Mouse (Mus musculus): Measurements from ENCODE around the gene Ptprn2.
A peak's percentile ranks its signal among the peaks of the same experiment; 100 is the strongest.

Ptprn2 gene

GRCm38 (mm10) chr12:116485591-116486403, at the start of gene Ptprn2:
Ptprn2 (plus strand) TSS chr12:116485720.
- DNase-seq: peak; percentile 78 to 84

GRCm38 (mm10) chr12:116436125-116436524, 49.4 kb upstream of the Ptprn2 start:
- DNase-seq: no peak

- no peak for DNase-seq
Measured at GRCm38 (mm10) chr12:116438591-116438990, 46.9 kb upstream of the Ptprn2 start.

- no peak for DNase-seq
Measured at GRCm38 (mm10) chr12:116442184-116442583, 43.3 kb upstream of the Ptprn2 start.

GRCm38 (mm10) chr12:116449536-116449935, 36.0 kb upstream of the Ptprn2 start:
- no peak for DNase-seq

GRCm38 (mm10) chr12:116460379-116461065, 25.0 kb upstream of the Ptprn2 start:
- DNase-seq: no peak

GRCm38 (mm10) chr12:116467030-116467429, 18.5 kb upstream of the Ptprn2 start:
- DNase-seq: no peak

- DNase-seq: no peak
Measured at GRCm38 (mm10) chr12:116468348-116468747, 17.2 kb upstream of the Ptprn2 start.

- DNase-seq: no peak
Measured at GRCm38 (mm10) chr12:116469096-116469495, 16.4 kb upstream of the Ptprn2 start.

GRCm38 (mm10) chr12:116473264-116473663, 12.3 kb upstream of the Ptprn2 start:
- no peak for DNase-seq

GRCm38 (mm10) chr12:116473761-116474160, 11.8 kb upstream of the Ptprn2 start:
- DNase-seq: no peak

GRCm38 (mm10) chr12:116474676-116475075, 10.8 kb upstream of the Ptprn2 start:
- no peak for DNase-seq

- DNase-seq: no peak
Measured at GRCm38 (mm10) chr12:116478771-116479170, 6.7 kb upstream of the Ptprn2 start.

- DNase-seq: peak in 1 of 2 experiments; percentile 23
Measured at GRCm38 (mm10) chr12:116481921-116482320, 3.6 kb upstream of the Ptprn2 start.

- DNase-seq: no peak
Measured at GRCm38 (mm10) chr12:116483581-116483980, 1.9 kb upstream of the Ptprn2 start.

- DNase-seq: no peak
Measured at GRCm38 (mm10) chr12:116484991-116485390, 529 bp upstream of the Ptprn2 start.

GRCm38 (mm10) chr12:116486404-116486730, 847 bp downstream of the Ptprn2 start:
- DNase-seq: no peak

- DNase-seq: no peak
Measured at GRCm38 (mm10) chr12:116488836-116489235, 3.3 kb downstream of the Ptprn2 start.

- no peak for DNase-seq
Measured at GRCm38 (mm10) chr12:116490575-116491356, 5.2 kb downstream of the Ptprn2 start.

GRCm38 (mm10) chr12:116498666-116499065, 13.1 kb downstream of the Ptprn2 start:
- no peak for DNase-seq

GRCm38 (mm10) chr12:116500652-116501051, 15.1 kb downstream of the Ptprn2 start:
- peak in 1 of 2 experiments; percentile 31 for DNase-seq

- DNase-seq: no peak
Measured at GRCm38 (mm10) chr12:116512482-116512881, 27.0 kb downstream of the Ptprn2 start.

- DNase-seq: peak; percentile 25 to 39
Measured at GRCm38 (mm10) chr12:116513788-116514187, 28.3 kb downstream of the Ptprn2 start.
